Mouse (Mus musculus): ENCODE data around the gene Mylk3.

Mylk3 gene

DNA sequence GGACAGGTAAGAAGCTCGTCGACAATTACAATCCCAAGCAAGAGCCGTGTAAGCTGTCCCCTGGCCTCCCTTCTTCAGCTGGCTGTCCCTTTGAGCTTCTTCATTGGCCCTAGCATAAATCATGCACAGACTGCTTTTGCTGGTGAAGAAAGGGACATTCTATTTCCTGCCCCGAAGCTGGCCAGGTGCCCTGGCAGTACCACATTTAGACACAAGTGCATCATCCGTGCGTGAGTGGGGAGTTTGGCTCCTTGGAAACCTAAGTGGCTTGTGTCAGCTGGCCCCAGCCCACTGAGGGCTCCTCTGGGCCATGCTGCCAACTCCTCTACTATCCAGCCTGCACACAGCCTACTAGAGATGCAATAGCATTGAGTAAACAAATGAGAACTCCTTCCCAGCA, at the start of gene Mylk3:
Gene Mylk3, minus strand, starts transcription at position 141 of the 400 bp plus-strand sequence.
- no peak for DNase-seq (ENCODE audit: low spot score in 2 of 2)

DNA sequence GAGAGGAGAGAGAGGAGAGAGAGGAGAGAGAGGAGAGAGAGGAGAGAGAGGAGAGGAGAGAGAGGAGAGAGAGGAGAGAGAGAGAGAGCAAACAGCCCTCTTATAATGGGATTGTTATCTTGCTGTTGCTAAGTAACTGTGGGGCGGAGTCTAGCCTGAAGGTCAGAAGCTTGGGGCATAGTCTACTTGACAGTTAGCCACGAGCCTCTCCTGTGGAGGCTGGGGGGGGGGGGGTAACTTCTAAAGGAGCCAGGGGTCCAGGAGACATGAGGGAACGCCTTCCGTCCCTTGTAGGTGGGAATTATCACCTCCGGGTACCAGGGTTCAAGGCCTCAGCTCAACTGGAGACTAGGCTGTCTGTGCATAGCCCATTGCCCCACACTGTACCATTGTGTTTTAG, 49.6 kb upstream of the Mylk3 start:
- no peak for DNase-seq (ENCODE audit: low spot score in 2 of 2)

DNA sequence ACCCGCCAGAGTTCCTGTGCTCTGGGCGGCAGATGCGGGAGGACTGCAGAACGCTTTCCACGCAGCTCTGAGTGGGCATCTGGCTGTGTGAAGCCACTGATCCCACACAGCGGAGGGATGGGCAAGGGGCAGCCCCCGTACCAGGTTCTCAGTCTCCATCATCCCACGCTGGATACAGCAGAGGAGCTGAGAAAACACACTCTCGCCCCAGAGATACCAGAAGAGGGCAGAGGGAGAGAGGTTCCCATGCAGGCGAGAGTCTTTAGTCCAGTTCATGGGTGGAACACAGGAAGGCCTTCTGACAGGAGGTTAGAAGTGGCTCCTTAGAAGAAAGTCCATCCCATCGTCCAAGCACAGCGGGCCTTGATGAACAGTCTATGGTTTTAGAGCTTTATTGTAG, 48.7 kb upstream of the Mylk3 start:
- DNase-seq (ENCODE audit: low spot score in 2 of 2), result no peak

DNA sequence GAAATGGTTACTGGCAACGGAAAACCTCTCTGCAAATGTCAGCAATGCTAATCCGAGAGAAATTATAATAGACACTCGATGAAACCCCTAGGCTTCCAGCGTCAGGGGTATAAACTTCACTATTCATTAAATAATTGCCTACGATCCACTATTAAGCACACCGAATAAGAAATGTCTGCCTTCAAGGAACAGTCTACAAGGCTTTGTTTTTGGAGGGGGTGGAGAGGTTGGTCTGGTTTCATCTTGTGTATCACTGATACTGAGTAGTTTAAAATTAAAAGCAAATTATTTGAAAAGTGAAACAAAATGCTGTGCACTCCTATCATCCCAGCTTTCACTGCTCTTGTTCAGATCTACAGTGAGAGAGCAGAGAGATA, 46.9 kb upstream of the Mylk3 start:
- no peak for DNase-seq (ENCODE audit: low spot score in 2 of 2)

DNA sequence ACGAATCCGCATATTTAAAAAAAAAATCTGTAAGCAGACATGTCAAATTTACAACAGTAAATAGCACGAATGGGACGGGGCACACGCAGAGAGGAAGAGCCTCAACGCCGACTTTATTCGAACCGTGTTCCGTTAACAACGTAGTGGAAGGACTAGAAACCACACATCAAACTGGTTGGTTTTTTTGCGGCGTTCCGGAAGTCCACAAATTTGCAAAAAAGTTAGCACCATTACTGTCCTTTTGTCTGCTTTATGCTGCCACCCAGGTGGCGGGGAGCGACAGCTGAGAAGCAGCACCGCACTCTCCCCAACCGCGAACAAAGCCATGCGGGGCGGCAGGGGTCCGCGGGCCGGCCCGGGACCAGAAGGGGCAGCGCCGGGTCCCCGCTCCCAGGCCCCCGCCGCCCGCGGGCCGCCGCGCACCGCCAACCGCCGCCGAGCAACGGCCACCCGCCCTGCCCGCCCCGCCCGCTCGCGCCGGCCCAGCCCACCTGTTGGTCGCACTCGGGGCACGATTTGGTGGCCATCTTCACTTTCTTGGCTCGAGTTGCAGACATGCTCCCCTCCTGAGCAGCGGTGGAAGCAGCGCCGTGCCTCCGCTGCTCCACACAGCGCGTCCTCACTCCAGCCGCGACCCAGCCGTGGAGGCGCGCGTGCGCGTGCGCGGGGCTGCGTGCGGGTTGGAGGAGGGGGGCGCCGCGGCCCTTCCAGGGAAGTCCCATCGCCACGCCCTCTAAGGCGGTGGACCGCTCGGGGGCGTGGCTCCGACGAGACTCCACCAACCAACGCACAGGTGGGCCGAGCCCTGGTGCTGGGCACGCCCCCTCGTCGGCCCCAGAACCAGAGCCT, 46.2 kb upstream of the Mylk3 start, which contains the start of gene 4921524J17Rik:
Gene 4921524J17Rik, minus strand, starts transcription at position 666 of the 849 bp plus-strand sequence.
- peak; percentile 91 to 92 for DNase-seq (ENCODE audit: low spot score in 2 of 2)

DNA sequence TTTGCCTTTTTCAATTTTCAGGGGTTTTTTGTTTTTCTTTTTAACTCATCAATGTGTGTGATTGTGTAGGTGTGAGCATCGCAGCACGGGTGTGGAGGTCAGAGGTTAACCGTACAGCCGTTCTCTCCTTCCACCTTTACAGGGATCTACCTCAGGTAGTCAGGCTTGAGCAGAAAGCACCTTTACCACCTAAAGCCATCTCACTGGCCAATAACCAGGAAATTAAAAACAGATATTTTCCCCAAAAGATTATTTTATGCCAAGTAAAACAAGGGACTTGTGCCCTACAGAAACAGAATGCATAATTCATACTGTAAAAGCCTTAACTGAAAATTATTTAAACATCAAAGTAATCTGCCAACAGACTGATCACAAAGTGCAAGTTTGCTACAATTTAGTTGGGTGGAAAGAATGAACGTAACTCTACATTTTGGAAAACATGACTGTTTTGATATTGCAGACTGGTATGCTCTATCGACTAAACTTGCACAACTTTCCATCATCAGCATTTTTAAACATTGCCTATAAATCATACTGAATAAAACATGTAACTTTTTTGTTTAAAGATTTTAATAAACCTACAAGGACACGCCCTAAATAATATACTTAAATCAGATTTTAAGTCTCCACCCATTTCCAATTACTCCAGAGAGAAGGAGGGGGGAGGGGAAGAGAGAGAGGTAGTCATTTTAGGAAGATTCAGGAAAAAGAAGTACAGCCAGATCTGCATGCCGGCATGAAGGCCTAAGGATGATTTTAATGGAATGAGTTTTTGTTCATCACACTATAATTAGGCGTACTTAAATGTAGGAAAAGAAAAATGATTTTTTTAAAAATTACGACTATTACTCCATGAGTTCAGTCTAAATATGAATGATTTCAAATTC, 45.4 kb upstream of the Mylk3 start:
- DNase-seq (ENCODE audit: low spot score in 2 of 2), result no peak

DNA sequence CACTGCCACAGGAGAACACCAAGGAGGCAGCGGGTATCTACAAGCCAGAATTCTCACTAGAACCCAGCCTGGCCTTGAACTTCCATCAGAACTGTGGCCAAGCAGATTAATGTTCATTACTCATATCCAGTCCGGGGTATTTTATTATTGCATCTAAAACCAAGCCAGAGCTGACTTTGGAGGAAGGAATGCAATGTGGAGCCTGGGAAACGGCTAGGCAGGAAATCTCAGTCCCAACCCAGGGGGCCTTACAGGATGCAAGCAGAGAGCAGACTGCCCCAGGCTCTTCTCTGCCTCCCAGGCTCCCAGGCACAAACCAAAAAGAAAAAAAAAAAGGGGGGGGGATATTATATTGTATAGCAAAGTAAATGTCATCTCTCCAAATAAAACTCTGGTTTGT, 44.7 kb upstream of the Mylk3 start:
- DNase-seq (ENCODE audit: low spot score in 2 of 2), result no peak

DNA sequence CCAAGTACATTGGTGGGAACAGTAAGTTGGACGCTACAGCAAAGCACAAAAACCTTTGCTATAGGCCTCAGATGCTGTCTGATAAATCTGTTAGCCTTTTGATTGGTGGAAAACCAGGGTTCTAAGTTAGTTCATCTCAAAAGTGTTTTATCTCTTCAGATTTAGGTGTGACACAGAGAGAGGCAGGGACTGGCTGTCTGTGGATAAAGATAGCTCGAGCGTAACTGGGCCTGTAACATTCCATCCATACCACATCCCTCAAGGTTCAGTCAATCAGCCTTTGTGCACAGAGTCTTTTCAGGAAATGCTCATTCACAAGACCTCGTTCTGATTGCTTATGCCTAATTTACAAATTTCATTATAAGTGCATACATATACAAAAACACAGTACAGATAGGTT, 43.1 kb upstream of the Mylk3 start:
- no peak for DNase-seq (ENCODE audit: low spot score in 2 of 2)

DNA sequence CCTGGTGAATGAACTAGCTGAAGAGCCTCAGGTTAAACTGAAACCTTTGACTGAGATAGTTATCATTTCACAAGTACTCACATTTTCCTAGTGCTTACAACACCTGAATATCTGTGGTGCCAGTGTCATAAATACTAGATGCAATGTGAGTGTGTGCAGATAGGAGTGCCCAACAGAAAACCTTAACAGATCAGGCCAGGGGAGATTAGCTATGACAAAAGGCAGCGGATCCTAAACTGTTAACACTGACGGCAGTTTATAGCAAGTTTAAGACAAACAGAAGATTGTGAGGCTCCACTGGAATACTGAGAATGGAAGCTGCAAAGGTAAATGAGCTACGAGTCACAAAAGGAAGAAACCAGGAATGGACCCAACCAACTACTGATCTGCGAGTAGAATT, 40.9 kb upstream of the Mylk3 start:
- no peak for DNase-seq (ENCODE audit: low spot score in 2 of 2)

DNA sequence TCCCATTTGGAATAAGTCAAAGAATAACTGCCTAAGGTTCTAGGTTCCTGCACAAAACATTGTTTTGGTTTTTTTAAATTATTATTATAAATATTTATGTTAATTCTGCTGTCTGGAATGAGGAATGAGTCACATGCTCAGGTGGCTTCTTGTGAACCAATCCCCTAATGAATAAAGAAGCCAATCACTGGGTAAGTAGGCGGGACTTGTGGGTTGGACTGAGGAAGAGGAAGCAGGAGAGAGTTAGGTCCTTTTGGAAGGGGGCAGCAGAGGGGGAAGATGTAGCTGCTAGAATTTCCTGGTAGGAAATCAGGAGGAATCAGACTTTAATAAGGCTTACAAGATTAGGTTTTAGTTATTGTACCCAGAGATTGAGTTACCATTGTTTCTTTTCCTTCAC, 35.2 kb upstream of the Mylk3 start:
- no peak for DNase-seq (ENCODE audit: low spot score in 2 of 2)

DNA sequence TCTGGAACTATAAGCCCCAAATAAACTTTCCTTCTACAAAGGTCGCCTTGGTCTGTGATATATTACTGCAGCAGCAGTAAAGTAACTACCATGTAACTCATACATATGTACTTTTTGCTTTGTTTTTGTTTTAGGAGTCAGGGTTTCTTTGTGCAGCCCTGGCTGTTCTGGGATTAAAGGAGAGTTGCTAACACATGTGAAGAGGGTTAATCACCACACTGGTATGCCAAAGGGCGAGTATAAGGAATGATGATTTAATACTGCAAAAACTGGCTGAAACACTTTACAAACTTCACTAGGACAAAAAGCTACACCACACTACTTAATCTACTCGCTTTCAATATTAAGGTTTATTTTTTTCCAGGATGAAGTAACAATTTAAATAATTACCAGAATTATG, 22.4 kb upstream of the Mylk3 start:
- no peak for DNase-seq (ENCODE audit: low spot score in 2 of 2)

DNA sequence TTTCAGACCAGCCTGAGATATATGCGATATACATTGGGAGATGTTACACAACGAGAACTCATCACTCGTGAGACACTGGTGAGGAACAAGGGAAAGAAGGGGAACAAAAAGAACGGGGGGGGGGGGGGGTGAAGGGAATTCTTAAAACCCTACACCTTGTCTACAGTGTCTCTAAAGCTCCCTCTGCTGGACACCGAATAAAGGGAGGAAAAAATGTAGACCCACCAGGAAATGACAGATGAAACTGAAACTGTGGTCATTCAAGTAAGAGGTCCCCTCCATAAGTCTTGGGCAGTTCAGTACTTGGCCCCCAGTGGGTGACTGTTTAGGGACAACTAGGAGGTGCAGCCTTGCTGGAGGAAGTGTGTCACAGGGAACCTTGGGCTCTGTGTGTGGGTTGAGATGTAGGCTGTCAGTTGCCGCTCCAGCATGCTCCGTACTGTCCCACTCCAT, 21.9 kb upstream of the Mylk3 start:
- DNase-seq (ENCODE audit: low spot score in 2 of 2), result peak in 1 of 2 experiments; percentile 14

DNA sequence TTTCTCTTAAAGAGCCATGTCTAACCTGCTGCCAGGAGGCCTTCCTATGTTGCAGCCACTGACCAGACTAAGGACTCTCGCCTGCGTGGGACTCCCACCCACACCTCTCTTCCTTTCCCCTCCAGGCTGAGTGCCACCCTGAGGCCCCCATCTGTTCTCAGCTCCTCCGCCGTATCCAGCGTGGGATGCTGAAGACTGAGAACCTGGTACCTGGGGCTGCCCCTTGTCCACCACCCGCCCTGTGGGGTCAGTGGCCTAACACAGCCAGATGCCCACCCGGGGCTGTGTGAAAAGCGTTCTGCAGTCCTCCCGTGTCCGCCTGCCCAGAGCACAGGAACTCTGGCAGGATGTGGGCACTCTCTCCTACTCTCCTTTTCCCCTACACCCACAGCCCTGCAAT, 19.8 kb upstream of the Mylk3 start:
- no peak for DNase-seq (ENCODE audit: low spot score in 2 of 2)

DNA sequence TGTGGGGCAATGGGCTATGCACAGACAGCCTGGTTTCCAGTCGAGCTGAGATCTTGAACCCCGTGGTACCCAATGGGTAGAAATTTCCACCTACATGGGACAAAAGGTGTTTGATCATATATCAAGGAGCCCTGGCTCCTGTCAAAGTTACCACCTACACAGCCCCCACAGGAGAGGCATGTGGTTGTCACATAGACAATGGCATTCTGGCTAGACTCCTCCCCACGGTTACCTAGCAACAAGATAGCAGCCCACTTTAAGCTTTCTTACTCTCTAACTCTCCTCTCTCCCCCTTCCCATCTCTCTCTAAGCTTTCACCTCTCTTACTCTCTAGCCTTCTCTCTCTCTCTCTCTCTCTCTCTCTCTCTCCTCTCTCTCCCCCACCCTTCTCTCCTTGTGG, 19.3 kb upstream of the Mylk3 start:
- DNase-seq (ENCODE audit: low spot score in 2 of 2), result no peak

DNA sequence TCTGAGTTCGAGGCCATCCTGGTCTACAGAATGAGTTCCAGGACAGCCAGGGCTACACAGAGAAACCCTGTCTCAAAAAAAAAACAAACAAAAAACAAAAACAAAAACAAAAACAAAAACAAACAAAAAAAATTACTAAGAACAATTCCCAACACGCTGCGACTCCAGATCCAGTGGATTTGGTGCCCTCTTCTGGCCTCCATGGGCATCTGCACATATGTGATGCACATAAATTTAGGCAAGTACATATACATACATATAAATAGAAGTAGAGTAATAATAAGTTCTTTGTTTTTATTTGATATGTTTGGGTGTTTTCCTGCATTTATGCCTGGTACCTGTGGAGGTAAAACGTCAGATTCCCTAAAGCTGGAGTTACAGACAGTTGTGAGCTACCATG, 12.4 kb upstream of the Mylk3 start:
- no peak for DNase-seq (ENCODE audit: low spot score in 2 of 2)

DNA sequence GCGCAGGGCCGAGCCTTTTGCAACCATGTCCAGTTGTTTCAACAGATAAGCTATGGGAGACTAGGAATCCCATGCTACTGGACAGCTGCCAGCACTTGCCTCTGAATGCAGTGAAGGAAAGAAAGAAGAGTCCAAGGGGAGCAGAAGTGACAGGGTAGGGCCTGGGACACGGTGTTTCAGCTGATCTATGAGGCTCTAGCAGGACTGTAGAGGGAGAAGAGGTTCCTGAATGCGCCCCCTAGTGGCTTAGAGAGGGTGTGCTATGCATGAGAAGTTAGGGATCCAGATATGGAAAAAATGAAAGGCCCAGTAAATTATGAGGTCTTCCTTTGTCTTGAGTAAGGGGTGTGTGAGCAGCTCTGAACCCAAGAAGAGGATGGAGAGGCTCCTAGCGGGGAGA, 11.4 kb upstream of the Mylk3 start:
- DNase-seq (ENCODE audit: low spot score in 2 of 2), result no peak

DNA sequence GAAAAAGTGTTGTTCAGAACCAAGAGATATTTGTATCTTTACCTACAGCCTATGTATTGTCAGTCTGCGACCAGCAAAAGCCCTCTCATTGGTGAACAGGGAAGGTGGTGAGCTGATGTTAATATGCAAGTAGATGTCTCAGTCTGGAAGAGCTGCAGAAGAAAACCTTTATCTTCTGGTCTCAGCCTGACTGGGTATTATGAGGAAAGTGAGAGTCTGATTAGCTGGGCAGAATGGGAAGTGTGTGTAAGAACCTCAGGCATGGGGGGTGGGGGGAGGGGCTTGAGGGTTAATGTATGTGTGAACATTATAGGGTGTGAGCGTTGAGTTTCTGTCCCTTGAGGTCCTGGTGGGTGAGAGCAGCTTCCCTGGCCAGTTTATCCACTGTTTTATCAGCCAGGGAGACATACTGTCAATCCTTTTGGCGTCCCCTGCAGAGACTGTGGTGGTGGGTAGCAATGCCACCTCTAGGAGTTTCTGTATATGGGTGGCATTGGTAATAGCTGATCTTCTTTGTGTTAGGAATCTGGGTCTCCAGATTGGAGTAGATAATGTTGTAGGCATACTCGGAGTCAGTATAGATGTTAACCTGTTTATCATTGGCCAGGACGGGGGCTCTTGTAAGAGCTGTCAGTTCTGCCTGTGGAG, 10.4 kb upstream of the Mylk3 start:
- no peak for DNase-seq (ENCODE audit: low spot score in 2 of 2)

DNA sequence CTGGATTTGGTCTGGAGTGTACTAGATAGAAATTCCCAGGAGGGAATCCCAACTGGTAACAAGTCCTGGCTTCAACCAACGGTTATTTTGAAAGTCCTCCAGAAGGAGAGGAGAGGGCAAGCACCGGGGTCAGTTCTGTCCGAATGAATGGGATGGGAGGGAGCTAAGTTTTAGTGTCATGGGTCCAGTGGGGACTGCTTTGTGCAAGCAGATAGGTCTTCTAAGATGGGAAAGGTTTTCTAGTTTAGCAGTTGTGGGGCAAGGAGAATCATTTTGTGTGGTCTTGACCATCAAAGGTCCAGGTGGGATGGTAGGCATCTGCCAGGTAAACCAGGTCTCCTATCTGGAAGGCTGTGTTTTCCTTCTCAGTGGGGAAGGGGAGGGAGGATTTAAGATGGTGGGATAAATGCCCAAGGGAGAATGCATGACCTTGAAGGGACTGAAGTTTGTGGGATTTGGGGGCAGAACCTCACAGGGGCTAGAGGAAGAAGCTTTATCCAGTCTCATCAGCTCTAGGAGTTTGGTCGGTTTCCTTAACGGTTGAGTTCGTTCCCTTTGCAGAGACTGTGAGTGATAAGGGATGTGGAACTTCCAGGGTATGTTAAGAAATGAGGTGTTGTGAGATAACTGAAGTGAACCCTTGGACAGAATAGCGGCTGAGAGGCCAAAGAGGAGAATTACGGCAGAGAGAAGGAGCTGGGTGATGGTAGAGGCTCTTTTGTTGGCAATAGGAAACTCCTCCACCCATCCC, 9.7 kb upstream of the Mylk3 start:
- DNase-seq (ENCODE audit: low spot score in 2 of 2), result no peak

DNA sequence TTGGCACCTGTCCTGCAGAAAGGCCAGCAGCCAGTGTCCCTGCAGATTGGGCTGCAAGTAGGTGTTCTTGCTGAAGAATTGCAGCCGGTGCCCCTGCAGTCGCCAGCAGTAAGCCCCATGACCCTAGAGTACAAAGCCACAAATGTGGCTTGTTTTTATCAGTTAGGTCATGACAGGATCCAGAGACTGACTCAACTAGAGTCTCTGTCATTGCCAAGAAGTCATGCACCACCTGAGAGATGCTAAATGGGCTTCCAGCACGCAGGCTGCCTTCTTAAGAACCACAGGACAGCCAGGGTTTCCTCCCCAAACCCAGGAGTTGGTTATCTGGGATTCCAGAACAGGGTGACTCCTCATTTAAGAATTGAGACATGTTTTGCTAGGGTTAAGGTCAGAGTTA, 8.9 kb upstream of the Mylk3 start:
- DNase-seq (ENCODE audit: low spot score in 2 of 2), result no peak

DNA sequence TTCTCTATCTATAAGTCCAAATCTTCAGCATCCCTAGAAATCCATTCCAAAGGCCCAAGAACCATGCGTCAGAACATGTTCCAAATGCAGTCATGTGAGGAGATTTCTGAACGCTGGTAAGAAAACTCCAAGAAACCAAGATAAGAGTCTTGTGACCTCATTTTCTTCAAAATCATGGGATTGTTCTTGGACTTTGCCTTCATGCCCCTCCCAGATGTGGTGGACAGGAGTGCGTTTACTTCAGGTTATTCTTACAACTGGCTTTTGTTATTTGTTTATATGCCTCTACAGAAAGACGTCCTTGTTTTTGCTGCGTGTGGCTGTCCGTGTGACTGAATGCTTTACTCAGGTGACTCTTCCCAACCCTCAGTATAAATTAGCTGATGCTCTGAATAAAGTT, 7.1 kb upstream of the Mylk3 start:
- no peak for DNase-seq (ENCODE audit: low spot score in 2 of 2)

DNA sequence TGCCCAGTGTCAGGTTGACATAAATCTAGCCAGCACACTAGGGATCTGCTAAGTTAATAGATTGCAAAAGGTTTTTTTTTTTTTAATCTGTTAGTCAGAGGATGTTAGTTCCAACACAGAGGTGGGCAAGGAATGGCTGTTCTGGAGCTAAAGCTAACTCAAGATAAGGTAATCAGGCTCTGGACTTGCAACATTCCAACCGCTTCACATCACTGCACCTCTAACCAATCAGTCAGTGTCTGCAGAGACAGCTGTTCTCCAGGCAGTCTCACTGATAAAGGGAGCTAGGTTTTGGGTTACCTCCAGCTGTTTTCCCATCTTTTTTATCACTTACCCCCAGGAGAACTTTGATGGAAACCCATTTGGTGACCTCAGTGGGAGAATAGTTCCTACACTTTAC, 5.3 kb upstream of the Mylk3 start:
- DNase-seq (ENCODE audit: low spot score in 2 of 2), result no peak

DNA sequence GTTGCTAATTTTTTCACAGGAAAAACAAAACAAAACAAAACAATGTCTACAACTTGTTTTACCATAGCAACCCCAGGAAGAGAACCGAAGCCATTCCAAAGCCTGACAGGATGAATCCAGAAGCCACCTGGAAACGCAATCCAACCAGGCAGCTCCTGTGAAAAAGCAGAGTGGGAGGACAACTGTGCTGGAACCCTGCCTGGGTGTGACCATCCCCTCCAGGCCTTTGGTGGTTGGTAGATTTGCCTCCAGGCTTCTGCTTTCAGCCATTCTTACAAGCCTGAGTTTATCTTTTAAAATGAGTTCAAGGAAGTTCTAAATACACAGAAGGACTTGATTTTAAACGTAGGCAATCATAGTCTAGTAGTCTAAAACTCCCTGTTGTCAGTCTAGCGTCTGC, 4.2 kb downstream of the Mylk3 start:
- no peak for DNase-seq (ENCODE audit: low spot score in 2 of 2)

Measured in urinary bladder, adult 18-20 months (tissue).